Mouse (Mus musculus): ENCODE results near the gene Noxo1. TPM values are rescaled to one million over a fixed set of nuclear protein-coding genes. Genes with fewer than 3 reads are reported as not detected.

Noxo1 gene
- polyA plus RNA-seq, 1 experiment from 2014 or later, result 0.58 TPM

DNA sequence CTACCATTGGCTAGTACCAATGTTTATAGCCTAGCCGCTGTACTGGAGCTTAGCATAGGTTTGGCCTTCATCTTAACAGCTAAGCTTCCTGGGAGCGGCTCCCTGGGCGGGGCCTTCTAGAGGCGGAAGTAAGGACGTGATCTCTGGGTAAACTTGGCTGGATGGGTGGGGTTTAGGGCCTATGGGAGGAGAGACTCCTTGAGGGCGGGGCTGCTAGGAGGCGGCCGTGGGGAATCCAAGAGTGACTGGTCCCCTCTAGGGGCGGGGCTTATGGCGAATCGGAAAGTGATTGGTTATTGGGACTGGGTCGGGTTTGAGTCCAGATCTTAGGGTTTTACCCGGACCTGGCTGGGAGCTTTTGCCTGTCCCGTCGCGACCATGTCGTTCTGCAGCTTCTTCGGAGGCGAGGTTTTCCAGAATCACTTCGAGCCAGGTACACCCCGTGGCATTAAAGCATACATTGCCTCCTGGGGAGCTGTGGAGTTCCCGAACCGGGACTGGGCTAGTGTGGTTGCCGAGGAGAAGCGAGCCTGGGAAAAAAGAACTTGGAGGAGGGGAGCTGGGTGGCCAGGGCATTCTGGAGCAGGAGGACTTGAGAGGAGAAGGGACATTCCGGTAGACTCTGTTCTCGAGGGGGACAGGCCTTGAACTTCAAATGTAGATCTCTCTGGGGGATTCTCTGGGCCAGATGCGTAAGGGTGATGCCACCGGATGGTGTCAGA lies 40.5 kb downstream of the Noxo1 start, which contains the start of gene Msrb1:
Msrb1 (plus strand) TSS at position 313 of the 722 bp plus-strand sequence.
- Histone ChIP-seq H3K4me3 (peak within 1 kb of the TSS; percentile 81), H3K27ac (peak within 1 kb of the TSS; percentile 87), H3K27me3 (replicated peaks) (0 out of 2 replicates have a peak, but pooled peaks cover 16% of the 10 kb centered on the region), H3K9me3 (replicated peaks) (no peaks in the 10 kb centered on the region), H3K9ac (peak within 1 kb of the TSS; percentile 84), H3K4me1 (peaks cover 36% of the 10 kb centered on the region), H3K36me3 (peaks cover 21% of the 10 kb centered on the region), H3K4me2 (peak within 1 kb of the TSS; percentile 95)
- 2% methylated on average over 29 of the region's 29 CpGs for WGBS (ENCODE audit: insufficient replicate concordance)
- ATAC-seq, result peak; percentile 96

DNA sequence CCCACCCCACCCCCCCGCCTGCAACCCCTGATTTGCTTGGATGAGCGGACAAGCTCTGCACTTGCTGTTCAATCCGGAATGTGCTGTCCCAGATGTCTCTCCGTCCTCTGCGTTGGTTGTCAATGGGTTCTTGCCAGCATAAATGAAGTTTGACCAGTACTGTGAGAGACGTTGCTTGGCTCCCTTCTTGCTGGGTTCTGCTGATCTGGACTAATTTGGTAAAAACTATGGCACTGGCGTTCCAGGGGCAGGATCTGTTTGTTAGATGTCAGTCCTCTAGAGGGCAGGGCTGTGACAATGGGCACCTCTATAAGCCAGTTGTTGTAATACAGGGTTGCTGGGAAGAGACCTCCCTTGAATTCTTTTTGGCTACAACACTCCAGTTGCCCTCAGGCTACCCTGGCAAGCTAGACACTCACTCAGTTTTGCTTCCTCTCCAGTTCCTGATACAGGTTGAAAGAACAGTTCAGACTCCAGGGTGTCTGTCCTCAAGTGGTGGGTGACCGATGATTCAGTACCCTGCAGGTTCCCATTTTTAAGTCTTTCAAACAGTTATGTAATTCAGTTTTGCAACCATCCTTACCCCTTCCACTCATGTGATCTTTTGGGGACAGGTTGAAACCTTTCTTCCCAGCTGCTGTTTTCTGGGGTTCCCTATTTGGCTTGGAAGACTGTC lies 41.2 kb downstream of the Noxo1 start:
- peak overlapping the region; percentile 84 for H3K9ac ChIP-seq
- H3K27ac ChIP-seq, result peak overlapping the region; percentile 83
- WGBS (ENCODE audit: insufficient replicate concordance), result 23% methylated on average over 8 of the region's 8 CpGs
- 0 out of 2 replicates have a peak, but pooled peaks cover 12% of the 10 kb centered on the region for H3K27me3 ChIP-seq (replicated peaks)
- peak overlapping the region; percentile 81 for H3K4me3 ChIP-seq
- peak overlapping the region; percentile 95 for H3K4me2 ChIP-seq
- peaks cover 36% of the 10 kb centered on the region for H3K4me1 ChIP-seq
- no peaks in the 10 kb centered on the region for H3K9me3 ChIP-seq (replicated peaks)
- no peak for ATAC-seq
- H3K36me3 ChIP-seq, result peaks cover 29% of the 10 kb centered on the region

DNA sequence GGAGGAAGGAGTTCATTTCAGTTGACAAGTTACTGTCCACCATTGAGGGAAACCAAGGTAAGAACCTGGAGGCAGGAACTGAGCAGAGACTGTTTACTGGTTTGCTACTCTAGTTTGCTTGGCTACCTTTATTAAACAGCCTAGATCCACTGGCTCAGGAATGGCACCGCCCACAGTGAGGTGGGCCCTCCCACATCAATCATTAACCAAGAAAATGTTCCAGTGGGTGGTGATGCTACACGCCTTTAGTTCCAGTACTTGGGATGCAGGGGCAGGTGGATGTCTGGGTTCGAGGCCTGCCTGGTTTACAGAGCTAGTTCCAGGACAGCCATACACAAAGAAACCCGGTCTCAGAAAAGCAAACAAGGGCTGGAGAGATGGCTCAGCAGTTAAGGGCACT lies 42.2 kb downstream of the Noxo1 start:
- Histone ChIP-seq H3K4me3 (0 out of 2 replicates have a peak overlapping the region, but pooled peaks have one; percentile 81), H3K4me1 (peaks cover 36% of the 10 kb centered on the region), H3K9me3 (replicated peaks) (no peaks in the 10 kb centered on the region), H3K9ac (no peak overlapping the region), H3K27me3 (replicated peaks) (0 out of 2 replicates have a peak, but pooled peaks cover 2% of the 10 kb centered on the region), H3K4me2 (peak overlapping the region; percentile 95; the same call in 1 of the 2 replicates), H3K27ac (peak overlapping the region; percentile 83), H3K36me3 (peaks cover 36% of the 10 kb centered on the region)
- WGBS (ENCODE audit: insufficient replicate concordance), result 77% methylated on average over 4 of the region's 4 CpGs
- ATAC-seq, result no peak

DNA sequence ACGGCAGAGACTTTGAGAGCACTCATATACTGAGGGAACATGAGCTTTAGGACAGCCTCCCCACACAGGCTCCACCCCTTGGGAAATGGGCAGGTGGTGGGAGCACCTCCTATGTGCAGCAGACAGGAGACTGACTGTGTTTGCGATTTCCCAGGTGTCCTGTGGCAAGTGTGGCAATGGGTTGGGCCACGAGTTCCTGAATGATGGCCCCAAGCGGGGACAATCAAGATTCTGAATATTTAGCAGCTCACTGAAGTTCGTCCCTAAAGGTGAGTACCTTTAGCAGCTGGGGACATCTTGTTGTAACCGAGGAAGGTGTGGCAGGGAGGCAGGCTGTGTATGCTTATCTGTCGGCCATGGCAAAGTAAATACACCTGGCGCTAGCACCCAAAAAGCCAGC lies 43.9 kb downstream of the Noxo1 start:
- Histone ChIP-seq H3K4me3 (no peak overlapping the region), H3K9ac (no peak overlapping the region), H3K27me3 (replicated peaks) (no peaks in the 10 kb centered on the region), H3K27ac (no peak overlapping the region), H3K9me3 (replicated peaks) (no peaks in the 10 kb centered on the region), H3K4me2 (no peak overlapping the region), H3K4me1 (peaks cover 36% of the 10 kb centered on the region), H3K36me3 (peaks cover 36% of the 10 kb centered on the region)
- no peak for ATAC-seq
- WGBS (ENCODE audit: insufficient replicate concordance), result 75% methylated on average over 8 of the region's 8 CpGs

DNA sequence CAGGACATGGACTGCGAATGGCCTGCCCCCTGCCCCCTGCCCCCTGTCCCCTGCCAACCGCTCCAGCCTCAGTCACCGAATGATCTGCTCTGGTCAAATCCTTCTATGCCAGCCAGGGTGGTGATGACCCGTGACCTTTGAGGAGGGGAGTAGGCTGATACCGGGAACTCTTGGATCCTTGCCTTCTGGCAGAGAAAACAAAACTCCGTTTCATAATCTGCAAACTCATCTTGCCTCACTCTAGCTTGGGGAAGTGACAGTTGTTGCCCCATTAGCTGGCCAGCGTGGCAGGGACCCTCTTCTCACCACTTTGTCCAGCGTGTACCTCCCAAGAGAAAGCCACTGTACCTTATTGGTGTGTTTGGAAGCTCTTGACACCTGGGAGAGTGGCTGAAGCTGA lies 46.3 kb downstream of the Noxo1 start:
- H3K27ac ChIP-seq, result no peak overlapping the region
- WGBS (ENCODE audit: insufficient replicate concordance), result 76% methylated on average over 8 of the region's 8 CpGs
- ATAC-seq, result no peak
- H3K4me1 ChIP-seq, result peaks cover 22% of the 10 kb centered on the region
- H3K4me2 ChIP-seq, result no peak overlapping the region
- H3K27me3 ChIP-seq (replicated peaks), result peaks cover 17% of the 10 kb centered on the region
- H3K4me3 ChIP-seq, result no peak overlapping the region
- H3K36me3 ChIP-seq, result peaks cover 36% of the 10 kb centered on the region
- H3K9me3 ChIP-seq (replicated peaks), result no peaks in the 10 kb centered on the region
- no peak overlapping the region for H3K9ac ChIP-seq

DNA sequence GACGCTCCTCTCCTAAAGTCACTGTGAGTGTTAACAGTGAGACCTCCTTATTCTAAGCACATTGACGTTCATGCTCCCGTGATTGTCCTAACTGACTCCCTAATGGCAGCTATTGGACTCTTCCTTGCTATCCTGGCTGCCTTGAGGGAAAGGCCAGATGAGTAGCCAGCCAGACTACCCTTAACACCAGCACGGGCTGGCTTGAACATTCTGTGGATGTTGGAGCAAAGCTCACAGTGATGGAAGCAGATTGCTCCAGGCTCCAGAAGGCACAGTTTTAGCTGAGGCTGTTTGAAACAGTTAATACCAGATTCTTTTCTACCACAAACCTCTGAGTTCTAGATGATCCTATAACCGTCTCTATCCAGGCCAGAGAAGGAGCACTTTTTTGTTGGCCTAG lies 47.9 kb downstream of the Noxo1 start:
- WGBS (ENCODE audit: insufficient replicate concordance), result 63% methylated on average over 5 of the region's 5 CpGs
- Histone ChIP-seq H3K4me1 (peaks cover 9% of the 10 kb centered on the region), H3K4me2 (no peak overlapping the region), H3K27ac (no peak overlapping the region), H3K27me3 (replicated peaks) (peaks cover 27% of the 10 kb centered on the region), H3K9me3 (replicated peaks) (no peaks in the 10 kb centered on the region), H3K4me3 (no peak overlapping the region), H3K9ac (no peak overlapping the region), H3K36me3 (peaks cover 36% of the 10 kb centered on the region)
- ATAC-seq, result no peak

DNA sequence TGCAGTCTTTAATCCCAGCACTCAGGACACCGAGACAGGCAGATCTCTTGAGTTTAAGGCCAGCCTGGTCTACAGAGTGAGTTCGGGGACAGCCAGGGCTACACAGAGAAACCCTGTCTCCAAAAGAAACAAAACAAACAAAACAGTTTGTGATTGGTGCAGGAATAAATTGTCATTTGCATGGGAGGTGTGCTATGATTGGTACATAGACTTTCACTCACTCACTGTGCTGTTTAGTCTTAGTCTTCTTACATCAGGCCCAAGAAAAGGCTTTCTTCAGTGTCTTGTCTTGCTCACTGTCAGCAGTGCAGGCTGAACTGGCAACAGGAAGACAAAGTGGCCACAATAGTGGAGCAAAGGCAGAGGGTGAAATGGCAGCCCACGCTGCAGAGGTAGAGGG lies 48.3 kb downstream of the Noxo1 start:
- no peak overlapping the region for H3K9ac ChIP-seq
- 66% methylated on average over 3 of the region's 3 CpGs for WGBS (ENCODE audit: insufficient replicate concordance)
- no peaks in the 10 kb centered on the region for H3K9me3 ChIP-seq (replicated peaks)
- H3K36me3 ChIP-seq, result peaks cover 33% of the 10 kb centered on the region
- H3K27ac ChIP-seq, result no peak overlapping the region
- ATAC-seq, result no peak
- H3K27me3 ChIP-seq (replicated peaks), result peaks cover 31% of the 10 kb centered on the region
- H3K4me3 ChIP-seq, result no peak overlapping the region
- peaks cover 6% of the 10 kb centered on the region for H3K4me1 ChIP-seq
- H3K4me2 ChIP-seq, result no peak overlapping the region

DNA sequence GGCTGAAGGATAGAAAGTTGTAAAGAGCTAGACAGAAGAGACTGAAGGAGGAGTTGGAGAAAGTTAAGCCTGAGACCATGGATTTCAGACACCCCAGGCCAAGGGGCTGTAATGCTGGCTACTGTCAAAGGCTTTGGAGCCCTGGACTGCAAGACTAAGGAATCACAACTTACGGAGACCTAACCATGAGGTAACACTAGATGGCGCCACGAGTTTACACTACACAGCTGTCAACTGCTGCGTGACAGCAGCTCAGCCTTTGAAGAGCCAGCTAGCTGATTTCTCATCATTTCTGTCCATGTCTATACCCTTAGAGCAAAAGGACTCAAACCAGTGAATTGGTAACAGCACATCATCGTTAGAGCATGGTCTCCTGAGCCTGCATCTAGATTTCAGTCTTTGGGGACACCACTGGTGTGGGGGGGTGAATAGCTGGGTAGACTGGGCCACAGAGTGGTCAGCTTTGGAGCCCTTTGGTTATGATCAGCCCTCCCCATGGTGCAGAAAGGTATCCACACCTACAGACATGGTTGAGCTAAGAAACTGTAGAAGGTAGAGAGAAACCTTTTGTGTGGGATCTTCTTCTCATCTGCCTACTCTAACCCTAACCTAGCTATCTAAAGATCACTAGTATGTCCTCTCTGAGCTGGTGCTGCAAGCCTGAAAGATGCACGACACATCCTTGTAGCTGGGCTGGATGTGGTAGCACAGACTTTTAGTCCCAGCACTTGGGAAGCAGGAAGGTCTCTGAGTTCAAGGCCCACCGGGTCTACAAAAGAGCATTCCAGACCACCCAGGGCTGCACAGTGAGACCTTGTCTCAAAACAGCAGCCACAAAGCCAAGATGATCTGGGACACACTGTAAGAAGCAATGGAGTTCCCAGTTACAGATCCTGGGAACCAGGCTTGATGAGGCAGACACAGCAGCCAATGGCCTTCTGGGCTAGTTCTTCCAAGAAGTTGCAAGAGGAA lies 49.8 kb downstream of the Noxo1 start:
- Histone ChIP-seq H3K9me3 (replicated peaks) (no peaks in the 10 kb centered on the region), H3K27ac (no peak overlapping the region), H3K4me3 (no peak overlapping the region), H3K36me3 (peaks cover 22% of the 10 kb centered on the region), H3K4me1 (no peaks in the 10 kb centered on the region), H3K9ac (no peak overlapping the region), H3K4me2 (no peak overlapping the region), H3K27me3 (replicated peaks) (peaks cover 45% of the 10 kb centered on the region)
- ATAC-seq, result peak; percentile 60
- WGBS (ENCODE audit: insufficient replicate concordance), result 15% methylated on average over 7 of the region's 7 CpGs

DNA sequence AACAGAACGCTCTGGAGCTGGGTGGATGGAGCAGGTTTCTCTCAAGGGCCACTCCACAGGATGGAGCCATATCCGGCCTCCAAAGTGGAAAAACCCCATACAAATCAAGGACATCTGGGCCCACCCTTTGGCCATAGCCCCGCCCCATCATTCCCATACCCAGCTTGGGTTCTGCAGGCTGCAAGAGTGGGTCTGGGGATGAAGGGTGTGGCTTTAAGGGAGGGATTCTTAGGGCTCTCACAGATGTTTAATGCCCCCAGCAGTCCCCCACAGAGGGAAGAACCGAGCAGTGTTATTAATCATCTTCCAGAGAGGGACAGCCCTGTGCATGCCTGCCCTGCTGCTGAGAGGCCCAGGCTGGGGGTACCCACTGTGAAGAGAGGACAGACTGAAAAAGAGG lies 51.0 kb downstream of the Noxo1 start:
- Histone ChIP-seq H3K4me3 (no peak overlapping the region), H3K27ac (no peak overlapping the region), H3K4me1 (no peaks in the 10 kb centered on the region), H3K4me2 (no peak overlapping the region), H3K27me3 (replicated peaks) (peaks cover 57% of the 10 kb centered on the region), H3K9me3 (replicated peaks) (no peaks in the 10 kb centered on the region), H3K36me3 (peaks cover 10% of the 10 kb centered on the region), H3K9ac (no peak overlapping the region)
- WGBS (ENCODE audit: insufficient replicate concordance), result 47% methylated on average over 4 of the region's 4 CpGs
- no peak for ATAC-seq
